Mouse (Mus musculus) C2C12 (cell line): Measurements from ENCODE around the gene Pacsin2.

ENCODE experiments used
- CTCF ChIP-seq: IDR thresholded peaks from one replicate; pipeline ENCODE4 v1.5.1; 2011; ENCODE audit not compliant: control insufficient read depth, insufficient read depth, insufficient read length
- FOSL1 ChIP-seq: IDR thresholded peaks from one replicate; pipeline ENCODE4 v1.8.0; 2011; ENCODE audit warnings: mild to moderate bottlenecking, low read length; ENCODE audit not compliant: poor library complexity, insufficient read depth, severe bottlenecking
- MAX ChIP-seq: IDR thresholded peaks from one replicate; pipeline ENCODE4 v1.6.1; 2011; ENCODE audit warnings: mild to moderate bottlenecking, control low read depth
- USF1 ChIP-seq: IDR thresholded peaks from one replicate; pipeline ENCODE4 v1.6.1; 2011; ENCODE audit warnings: low read depth, mild to moderate bottlenecking, control low read depth, moderate library complexity

GRCm38 (mm10) chr15:83415391-83415790 lies 49.0 kb downstream of the Pacsin2 start:
- TF ChIP-seq MAX (no peak), USF1 (no peak), FOSL1 (no peak), CTCF (no peak)
